Mouse (Mus musculus) erythroblast, embryonic 14.5 days (primary cell): ENCODE results near the gene Spaca9.

ENCODE experiments used
- GATA1 ChIP-seq: IDR thresholded peaks from 2 replicates; pipeline ENCODE4 v1.6.1; 2012; ENCODE audit warnings: low read length, inconsistent platforms, mixed read lengths
- TAL1 ChIP-seq: IDR thresholded peaks from 3 replicates; pipeline ENCODE4 v1.6.1; 2012; ENCODE audit warnings: low read length, inconsistent platforms, mixed read lengths

- TF ChIP-seq TAL1: peak; percentile 52; the same call in 2 of the 3 replicates
- peak; percentile 37; the same call in 1 of the 2 replicates for TF ChIP-seq GATA1
Measured at GRCm38 (mm10) chr2:28701646-28702262, 2.2 kb upstream of the Spaca9 start.
